Mouse (Mus musculus): ENCODE measurements around the gene Pdcd11. TPM values are rescaled to one million over a fixed set of nuclear protein-coding genes. Genes with fewer than 3 reads are reported as not detected.

Pdcd11 gene
- total RNA-seq, 1 experiment from 2014 or later, result 24.7 TPM

Other genes starting within 250 kb of the Pdcd11 start
- not detected in 2 replicates for gene Ina, start 76.1 kb upstream of the Pdcd11 start, total RNA-seq (2017)
- gene Nt5c2, start 75.6 kb upstream of the Pdcd11 start, total RNA-seq (2017), result 93.0 and 138 TPM in 2 replicates
- gene Pcgf6, start 39.9 kb upstream of the Pdcd11 start, total RNA-seq (2017), result 19.8 and 20.0 TPM in 2 replicates
- 19.2 and 20.9 TPM in 2 replicates for gene Taf5, start 23.0 kb upstream of the Pdcd11 start, total RNA-seq (2017)
- gene Usmg5, start 121 bp upstream of the Pdcd11 start, total RNA-seq (2017), result 376 and 413 TPM in 2 replicates
- 16.1 and 18.8 TPM in 2 replicates for gene Calhm2, start 47.5 kb downstream of the Pdcd11 start, total RNA-seq (2017)
- gene Calhm1, start 53.5 kb downstream of the Pdcd11 start, total RNA-seq (2017), result not detected in 2 replicates
- gene Calhm3, start 67.0 kb downstream of the Pdcd11 start, total RNA-seq (2017), result not detected in 2 replicates
- not detected in 2 replicates for gene Neurl1a, start 88.1 kb downstream of the Pdcd11 start, total RNA-seq (2017)